Mouse (Mus musculus): Measurements from ENCODE around the gene Fam217a.

GRCm38 (mm10) chr13:34924210-34924609 is at the start of gene Fam217a, which contains the start of gene 4933417A18Rik:
- no peak for TF ChIP-seq POLR2A (IDR thresholded peaks at IDR 0.05; ENCODE audit: borderline replicate concordance, insufficient read depth, low read length)
- no peak for TF ChIP-seq CTCF (IDR thresholded peaks at IDR 0.05; ENCODE audit: borderline replicate concordance, insufficient read depth, low read depth, low read length)

Data from cerebellum, adult 2 months (tissue).